Mouse (Mus musculus) forebrain, embryonic 12.5 days (tissue): ENCODE results near the gene Il18. TPM values are rescaled to one million over a fixed set of nuclear protein-coding genes. Genes with fewer than 3 reads are reported as not detected.
A peak's percentile ranks its signal among the peaks of the same experiment; 100 is the strongest.

Experiments
- ATAC-seq: fragments of 200-750 bp; cut with Nextera tagmentation; 2 replicates; pipeline ENCODE4 v1.8.0; 2017; ENCODE audit warnings: moderate TSS enrichment; ENCODE audit not compliant: low FRiP score
- H3K27ac ChIP-seq: fragments of 300-500 bp; sonication (generic); 2 replicates; pipeline ENCODE4 v1.5.1; 2016; ENCODE audit warnings: mild to moderate bottlenecking
- H3K27me3 ChIP-seq: fragments of 300-500 bp; sonication (generic); 2 replicates; pipeline ENCODE4 v1.6.1; 2016; ENCODE audit warnings: mild to moderate bottlenecking
- H3K36me3 ChIP-seq: fragments of 300-500 bp; sonication (generic); replicated peaks from 2 replicates; pipeline ENCODE4 v1.6.1; 2016; ENCODE audit warnings: mild to moderate bottlenecking
- H3K4me1 ChIP-seq: fragments of 300-500 bp; sonication (generic); 2 replicates; pipeline ENCODE4 v1.6.1; 2016
- H3K4me2 ChIP-seq: fragments of 300-500 bp; sonication (generic); 2 replicates; pipeline ENCODE4 v1.6.1; 2016; ENCODE audit warnings: mild to moderate bottlenecking, moderate library complexity
- H3K4me3 ChIP-seq: fragments of 300-500 bp; sonication (generic); replicated peaks from 2 replicates; pipeline ENCODE4 v1.5.1; 2016; ENCODE audit warnings: mild to moderate bottlenecking
- H3K9ac ChIP-seq: fragments of 300-500 bp; sonication (generic); 2 replicates; pipeline ENCODE4 v1.6.1; 2016; ENCODE audit warnings: mild to moderate bottlenecking
- H3K9me3 ChIP-seq: fragments of 300-500 bp; sonication (generic); 2 replicates; pipeline ENCODE4 v1.6.1; 2016
- WGBS: fragments of 180-500 bp; shearing (Covaris S2); methylation state at CpG from one replicate; pipeline ENCODE4 v1.1.7; 2016; 5-methylcytosine and 5-hydroxymethylcytosine counted together
- polyA plus RNA-seq: library from polyadenylated mRNA; unstranded; fragments of >200 nt; fragmentation: Nextera tagmentation; extraction: Ambion mirVana; gene quantifications from 2 replicates; pipeline ENCODE4 v1.2.1, GENCODE M21; 2016

Il18 gene
- polyA plus RNA-seq, 1 experiment from 2014 or later, result 16.1 TPM

DNA sequence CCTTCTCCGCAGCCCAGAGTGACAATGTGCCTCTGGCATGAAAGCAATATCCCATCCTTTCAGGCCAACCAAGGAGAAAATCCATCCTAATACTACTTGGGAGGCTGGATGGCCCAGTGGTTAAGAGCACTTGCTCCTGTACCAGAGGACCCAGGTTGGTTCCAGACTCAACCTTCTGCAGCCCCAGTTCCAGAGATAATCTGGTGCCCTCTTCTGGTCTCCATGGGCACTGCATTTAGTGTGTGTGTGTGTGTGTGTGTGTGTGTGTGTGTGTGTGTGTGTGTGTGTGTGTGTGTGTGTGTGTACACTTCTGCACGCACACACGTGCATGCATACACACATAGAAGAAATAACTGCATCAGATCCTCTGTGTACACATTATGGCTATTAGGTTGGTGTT is 38.9 kb downstream of the Il18 start:
- no peaks in the 10 kb centered on the region for H3K9me3 ChIP-seq
- no peak overlapping the region for H3K9ac ChIP-seq
- no peak overlapping the region for H3K27ac ChIP-seq
- peaks cover 38% of the 10 kb centered on the region for H3K36me3 ChIP-seq
- no peaks in the 10 kb centered on the region for H3K4me1 ChIP-seq
- H3K4me3 ChIP-seq, result no peak overlapping the region
- H3K4me2 ChIP-seq, result no peak overlapping the region
- H3K27me3 ChIP-seq, result no peaks in the 10 kb centered on the region
- no peak for ATAC-seq
- 73% methylated on average over 3 of the region's 3 CpGs for WGBS

DNA sequence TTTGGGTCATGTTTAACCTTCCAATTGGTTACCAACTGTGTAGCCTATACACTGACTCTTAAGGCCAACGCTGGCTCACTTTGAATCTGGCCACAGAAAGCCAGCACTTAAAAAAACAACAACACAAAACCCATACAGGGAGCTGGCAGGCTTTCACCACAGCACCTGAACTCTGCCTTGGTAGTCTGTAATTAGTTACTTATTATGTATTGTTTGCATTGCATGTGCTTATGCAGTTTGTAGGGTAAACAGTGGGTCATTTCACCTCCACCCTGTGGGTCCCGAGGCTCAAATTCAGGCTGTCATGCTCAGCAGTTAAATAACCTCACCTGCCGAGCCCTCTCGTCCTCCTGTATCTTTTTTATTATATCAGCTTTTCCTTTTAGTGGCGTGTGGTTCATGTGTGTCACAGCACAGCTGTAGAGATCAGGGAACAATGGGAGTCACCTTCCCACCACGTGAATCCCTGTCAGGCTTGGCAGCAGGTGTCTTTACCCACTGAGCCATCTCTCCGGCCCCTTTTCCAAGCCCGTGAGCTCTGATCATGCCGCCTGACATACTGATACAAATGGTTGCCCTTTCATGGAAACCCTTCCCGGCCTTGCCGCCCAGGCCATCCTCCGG is 40.3 kb downstream of the Il18 start:
- H3K4me2 ChIP-seq, result no peak overlapping the region
- WGBS, result 83% methylated on average over 12 of the region's 12 CpGs
- no peaks in the 10 kb centered on the region for H3K9me3 ChIP-seq
- H3K36me3 ChIP-seq, result peaks cover 48% of the 10 kb centered on the region
- no peaks in the 10 kb centered on the region for H3K27me3 ChIP-seq
- ATAC-seq, result no peak
- no peak overlapping the region for H3K4me3 ChIP-seq
- no peak overlapping the region for H3K9ac ChIP-seq
- no peaks in the 10 kb centered on the region for H3K4me1 ChIP-seq
- no peak overlapping the region for H3K27ac ChIP-seq

- 97% methylated on average over 8 of the region's 8 CpGs for WGBS
- no peak overlapping the region for H3K27ac ChIP-seq
- no peak for ATAC-seq
- no peak overlapping the region for H3K4me3 ChIP-seq
- no peak overlapping the region for H3K9ac ChIP-seq
- no peaks in the 10 kb centered on the region for H3K9me3 ChIP-seq
- H3K36me3 ChIP-seq, result peaks cover 55% of the 10 kb centered on the region
- no peak overlapping the region for H3K4me2 ChIP-seq
- peaks cover 5% of the 10 kb centered on the region for H3K4me1 ChIP-seq
- no peaks in the 10 kb centered on the region for H3K27me3 ChIP-seq
Measured at GRCm38 (mm10) chr9:50596973-50597372, 42.3 kb downstream of the Il18 start.

DNA sequence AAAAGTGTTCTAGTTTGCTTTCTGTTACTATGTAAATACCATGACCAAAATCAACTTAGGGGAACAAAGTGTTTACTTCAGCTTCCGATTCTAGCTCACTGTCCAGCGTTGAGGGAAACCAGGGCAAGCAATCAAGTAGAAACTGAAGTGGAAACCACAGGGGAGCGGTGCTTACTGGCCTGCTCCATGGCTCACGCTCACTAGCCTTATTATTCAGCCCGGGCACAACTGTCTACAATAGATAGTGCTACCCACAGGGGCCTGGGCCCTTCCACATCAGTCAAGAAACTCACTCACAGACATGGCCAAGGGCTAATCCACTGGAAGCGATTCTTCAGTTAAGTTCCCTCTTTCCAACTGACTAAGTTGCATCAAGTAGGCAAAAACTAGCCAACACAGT is 46.9 kb downstream of the Il18 start:
- Histone ChIP-seq H3K4me3 (no peak overlapping the region), H3K4me2 (no peak overlapping the region), H3K36me3 (peaks cover 46% of the 10 kb centered on the region), H3K27ac (no peak overlapping the region), H3K9me3 (no peaks in the 10 kb centered on the region), H3K27me3 (no peaks in the 10 kb centered on the region), H3K4me1 (peaks cover 25% of the 10 kb centered on the region), H3K9ac (no peak overlapping the region)
- no peak for ATAC-seq
- 92% methylated on average over 6 of the region's 6 CpGs for WGBS

DNA sequence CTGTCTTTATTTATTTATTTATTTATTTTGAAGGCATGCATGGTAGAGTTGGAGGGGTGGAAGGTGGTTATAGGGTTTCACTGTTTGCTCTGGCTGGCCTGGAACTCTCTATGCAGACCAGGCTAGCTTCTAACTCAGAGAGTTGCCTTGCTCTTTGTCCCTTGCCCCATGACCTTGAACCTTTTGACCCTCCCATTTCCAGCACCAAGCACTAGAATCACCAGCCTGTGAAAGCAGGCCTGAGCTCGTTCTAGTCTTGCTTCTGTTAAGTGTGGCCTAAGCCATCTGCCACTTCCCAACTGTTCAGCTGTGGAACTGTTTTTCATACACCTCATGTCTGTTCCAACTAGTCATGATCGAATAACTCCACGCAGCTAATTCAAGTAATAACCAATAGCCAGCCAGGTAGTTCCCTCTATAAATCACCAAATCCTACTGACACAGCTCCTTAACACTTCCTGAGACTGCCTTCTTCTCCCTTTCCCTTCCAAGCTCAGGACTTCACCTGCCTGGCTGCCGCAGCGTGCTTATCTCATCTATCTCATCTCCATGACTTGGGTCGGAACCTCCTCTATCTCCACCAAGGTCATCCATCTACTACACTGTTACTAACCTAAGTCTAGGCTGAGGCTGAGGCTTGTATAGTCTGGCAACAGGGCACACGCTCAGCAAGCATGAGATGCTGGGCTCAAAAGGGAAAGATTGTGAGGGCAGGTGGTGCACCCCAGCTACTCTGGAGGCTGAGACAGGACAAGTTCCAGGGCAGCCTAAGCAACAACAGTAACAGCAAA is 47.6 kb downstream of the Il18 start:
- Histone ChIP-seq H3K9ac (peak overlapping the region; percentile 86; the same call in 1 of the 2 replicates), H3K9me3 (no peaks in the 10 kb centered on the region), H3K36me3 (peaks cover 44% of the 10 kb centered on the region), H3K27ac (no peak overlapping the region), H3K27me3 (no peaks in the 10 kb centered on the region), H3K4me1 (peaks cover 25% of the 10 kb centered on the region), H3K4me3 (peak overlapping the region; percentile 85), H3K4me2 (peak overlapping the region; percentile 93)
- ATAC-seq, result no peak
- WGBS, result 96% methylated on average over 7 of the region's 7 CpGs

GRCm38 (mm10) chr9:50603189-50603997 is 48.8 kb downstream of the Il18 start, which contains the start of the genes Sdhd and Timm8b:
TSS of gene Sdhd (minus strand) at chr9:50603812.
TSS of gene Timm8b (plus strand) at chr9:50603910.
- WGBS, result 2% methylated on average over 48 of the region's 48 CpGs
- peak within 1 kb of the TSS; percentile 88 for H3K27ac ChIP-seq
- peaks cover 44% of the 10 kb centered on the region for H3K36me3 ChIP-seq
- H3K4me3 ChIP-seq, result peak within 1 kb of the TSS; percentile 85
- H3K9me3 ChIP-seq, result no peaks in the 10 kb centered on the region
- H3K27me3 ChIP-seq, result no peaks in the 10 kb centered on the region
- peak within 1 kb of the TSS; percentile 86 for H3K9ac ChIP-seq
- ATAC-seq, result peak; percentile 97
- peaks cover 25% of the 10 kb centered on the region for H3K4me1 ChIP-seq
- peak within 1 kb of the TSS; percentile 93 for H3K4me2 ChIP-seq

DNA sequence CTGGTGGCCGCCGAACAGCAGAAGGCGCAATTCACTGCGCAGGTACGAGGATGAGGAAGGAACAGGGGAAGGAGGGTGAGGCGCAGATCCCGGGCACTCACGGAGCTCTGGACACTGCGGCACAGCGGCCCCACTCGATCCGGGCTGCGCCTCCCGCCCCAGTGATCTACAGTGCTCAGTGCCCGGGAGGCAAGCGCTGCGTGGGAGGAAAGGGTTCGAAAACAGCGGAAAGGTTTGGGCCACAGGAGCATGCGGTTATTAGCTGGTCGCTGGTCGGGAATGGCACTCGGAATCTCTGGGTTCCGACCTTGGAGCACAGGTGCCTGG is 49.3 kb downstream of the Il18 start:
- H3K9ac ChIP-seq, result peak overlapping the region; percentile 86
- WGBS, result 1% methylated on average over 24 of the region's 24 CpGs
- H3K4me2 ChIP-seq, result peak overlapping the region; percentile 93
- H3K27ac ChIP-seq, result peak overlapping the region; percentile 88
- peaks cover 25% of the 10 kb centered on the region for H3K4me1 ChIP-seq
- H3K36me3 ChIP-seq, result peaks cover 42% of the 10 kb centered on the region
- peak; percentile 90 for ATAC-seq
- peak overlapping the region; percentile 85 for H3K4me3 ChIP-seq
- H3K27me3 ChIP-seq, result no peaks in the 10 kb centered on the region
- no peaks in the 10 kb centered on the region for H3K9me3 ChIP-seq

DNA sequence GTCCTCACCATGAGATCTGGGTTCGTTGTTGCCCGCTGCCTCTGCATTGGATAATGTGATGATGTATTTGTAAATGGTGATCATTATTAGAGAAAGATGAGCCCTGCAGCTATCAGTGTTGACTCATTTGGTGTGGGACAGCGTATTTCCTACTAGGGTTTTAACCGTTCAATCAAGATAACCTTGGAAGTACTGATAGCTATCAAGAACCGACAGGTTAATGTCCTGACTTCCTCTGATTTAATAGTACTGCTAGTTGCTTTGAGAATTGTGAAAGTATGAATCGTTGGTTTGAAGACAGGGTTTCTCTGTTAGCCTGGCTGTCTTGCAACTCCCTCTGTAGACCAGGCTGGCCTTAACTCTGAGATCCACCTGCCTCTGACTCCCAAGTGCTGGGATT is 49.7 kb downstream of the Il18 start:
- peak overlapping the region; percentile 86 for H3K9ac ChIP-seq
- H3K36me3 ChIP-seq, result peaks cover 42% of the 10 kb centered on the region
- peak overlapping the region; percentile 85 for H3K4me3 ChIP-seq
- no peaks in the 10 kb centered on the region for H3K27me3 ChIP-seq
- peak overlapping the region; percentile 88 for H3K27ac ChIP-seq
- WGBS, result 5% methylated on average over 6 of the region's 6 CpGs
- H3K4me2 ChIP-seq, result peak overlapping the region; percentile 93
- H3K9me3 ChIP-seq, result no peaks in the 10 kb centered on the region
- peaks cover 25% of the 10 kb centered on the region for H3K4me1 ChIP-seq
- ATAC-seq, result no peak

GRCm38 (mm10) chr9:50612115-50612514 is 57.5 kb downstream of the Il18 start:
- Histone ChIP-seq H3K4me1 (peaks cover 10% of the 10 kb centered on the region), H3K4me2 (no peak overlapping the region), H3K36me3 (peaks cover 75% of the 10 kb centered on the region), H3K4me3 (no peak overlapping the region), H3K9me3 (no peaks in the 10 kb centered on the region), H3K27me3 (no peaks in the 10 kb centered on the region), H3K27ac (no peak overlapping the region), H3K9ac (no peak overlapping the region)
- 92% methylated on average over 4 of the region's 4 CpGs for WGBS
- no peak for ATAC-seq

DNA sequence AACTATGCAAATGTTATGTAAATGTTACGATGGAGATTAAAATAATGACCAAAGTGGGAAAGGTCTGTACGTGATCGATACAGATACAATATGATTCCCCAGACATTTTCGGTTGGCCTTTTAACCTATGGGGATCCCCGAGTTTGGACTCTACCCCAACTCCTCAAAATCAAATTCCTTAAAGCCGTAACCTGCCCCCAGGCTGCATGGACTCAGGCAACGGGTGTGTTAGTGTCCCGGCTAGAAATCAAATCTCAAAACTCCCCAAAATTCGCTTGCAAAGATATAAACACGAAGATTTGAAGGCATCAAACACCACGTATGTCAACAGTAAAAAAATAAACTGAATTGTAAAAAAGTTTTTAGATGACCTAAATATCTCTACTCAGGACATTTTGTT is 61.5 kb downstream of the Il18 start:
- Histone ChIP-seq H3K9ac (peak overlapping the region; percentile 98), H3K4me2 (peak overlapping the region; percentile 76), H3K36me3 (peaks cover 39% of the 10 kb centered on the region), H3K9me3 (no peaks in the 10 kb centered on the region), H3K27me3 (no peaks in the 10 kb centered on the region), H3K27ac (no peak overlapping the region), H3K4me1 (peaks cover 14% of the 10 kb centered on the region), H3K4me3 (peak overlapping the region; percentile 98)
- WGBS, result 47% methylated on average over 11 of the region's 11 CpGs
- no peak for ATAC-seq

DNA sequence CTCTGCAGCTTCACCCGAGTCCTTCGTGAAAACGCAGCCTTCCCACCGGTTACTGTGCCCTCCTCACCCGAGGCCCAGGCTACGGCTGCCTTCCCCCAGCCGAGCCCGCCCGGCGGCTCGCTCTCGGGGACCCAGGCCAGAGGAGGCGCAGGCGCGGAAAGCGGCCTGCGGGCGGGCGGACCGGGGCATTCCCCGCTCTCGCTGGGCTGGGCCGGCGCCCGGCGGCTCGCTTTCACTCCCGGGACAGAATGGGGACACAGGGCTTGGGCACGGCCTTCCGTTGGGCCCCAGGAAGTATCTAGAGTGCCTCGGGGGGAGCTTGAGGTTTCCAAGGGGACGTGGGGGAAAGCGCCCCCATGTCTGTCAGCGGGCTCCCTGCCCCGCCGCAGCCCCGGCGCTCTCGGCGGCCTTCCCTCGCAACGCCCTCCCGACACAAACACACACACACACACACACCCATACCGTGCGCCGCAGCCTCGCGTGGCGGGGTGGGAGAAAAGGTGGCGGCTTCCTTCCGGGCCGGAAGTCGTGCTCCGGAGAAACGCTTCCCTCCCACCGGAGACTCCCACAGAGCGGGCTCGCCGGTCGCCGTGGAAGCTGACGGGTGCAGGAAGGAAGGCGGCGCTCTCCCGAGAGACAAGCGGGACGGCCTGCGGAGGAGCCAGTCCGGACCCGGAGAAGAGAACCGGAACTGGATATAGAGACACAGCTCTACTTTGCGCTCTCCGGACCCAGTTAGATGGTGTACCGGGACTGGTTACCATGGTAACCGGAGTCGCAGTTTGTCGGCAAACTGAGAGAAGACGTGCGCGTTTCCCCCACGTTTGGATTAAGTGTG is 62.4 kb downstream of the Il18 start, which contains the start of the genes Pih1d2 and Nkapd1:
Pih1d2 (plus strand) TSS at position 556 of the 838 bp plus-strand sequence.
Nkapd1 (minus strand) TSS at position 699 of the 838 bp plus-strand sequence.
- H3K9me3 ChIP-seq, result no peaks in the 10 kb centered on the region
- H3K27me3 ChIP-seq, result no peaks in the 10 kb centered on the region
- peaks cover 33% of the 10 kb centered on the region for H3K36me3 ChIP-seq
- ATAC-seq, result peak; percentile 92
- under 1% methylated on average over 70 of the region's 81 CpGs for WGBS
- peak within 1 kb of the TSS; percentile 76 for H3K4me2 ChIP-seq
- H3K9ac ChIP-seq, result peak within 1 kb of the TSS; percentile 98
- peak within 1 kb of the TSS; percentile 96 for H3K27ac ChIP-seq
- H3K4me1 ChIP-seq, result peaks cover 14% of the 10 kb centered on the region
- H3K4me3 ChIP-seq, result peak within 1 kb of the TSS; percentile 98
